Mouse (Mus musculus) liver, embryonic 13.5 days (tissue): Measurements from ENCODE around the gene Lrig3. TPM values are rescaled to one million over a fixed set of nuclear protein-coding genes. Genes with fewer than 3 reads are reported as not detected.

Experiments used
- ATAC-seq: fragments of 200-750 bp; cut with Nextera tagmentation; 2 replicates; pipeline ENCODE4 v1.8.0; 2017; ENCODE audit warnings: low read depth, mild to moderate bottlenecking, moderate number of reproducible peaks, moderate library complexity
- DNase-seq: peaks from one replicate; pipeline ENCODE4 v3.0.0; 2022
- H3K27ac ChIP-seq: fragments of 300-500 bp; sonication (generic); 2 replicates; pipeline ENCODE4 v1.5.1; 2015; ENCODE audit warnings: moderate library complexity, mild to moderate bottlenecking, inconsistent platforms
- H3K27me3 ChIP-seq: fragments of 300-500 bp; sonication (generic); 2 replicates; pipeline ENCODE4 v1.6.1; 2015; ENCODE audit warnings: mild to moderate bottlenecking, inconsistent platforms
- H3K36me3 ChIP-seq: fragments of 300-500 bp; sonication (generic); 2 replicates; pipeline ENCODE4 v1.6.1; 2015; ENCODE audit warnings: mild to moderate bottlenecking, inconsistent platforms
- H3K4me1 ChIP-seq: fragments of 300-500 bp; sonication (generic); replicated peaks from 2 replicates; pipeline ENCODE4 v1.6.1; 2015; ENCODE audit warnings: inconsistent platforms
- H3K4me2 ChIP-seq: fragments of 300-500 bp; sonication (generic); 2 replicates; pipeline ENCODE4 v1.6.1; 2015; ENCODE audit warnings: inconsistent platforms, mild to moderate bottlenecking, moderate library complexity
- H3K4me3 ChIP-seq: fragments of 300-500 bp; sonication (generic); replicated peaks from 2 replicates; pipeline ENCODE4 v1.5.1; 2015; ENCODE audit warnings: mild to moderate bottlenecking, inconsistent platforms
- H3K9ac ChIP-seq: fragments of 300-500 bp; sonication (generic); 2 replicates; pipeline ENCODE4 v1.6.1; 2015; ENCODE audit warnings: mild to moderate bottlenecking, inconsistent platforms
- H3K9me3 ChIP-seq: fragments of 300-500 bp; sonication (generic); replicated peaks from 2 replicates; pipeline ENCODE4 v1.6.1; 2016; ENCODE audit warnings: inconsistent platforms
- WGBS: fragments of 180-500 bp; shearing (Covaris S2); methylation state at CpG from one replicate; pipeline ENCODE4 v1.1.7; 2015; ENCODE audit not compliant: insufficient replicate concordance; 5-methylcytosine and 5-hydroxymethylcytosine counted together
- polyA plus RNA-seq: library from polyadenylated mRNA; unstranded; fragments of >200 nt; fragmentation: Nextera tagmentation; extraction: Ambion mirVana; gene quantifications from 2 replicates; pipeline ENCODE4 v1.2.1, GENCODE M21; 2015

Lrig3 gene
- polyA plus RNA-seq: 0.80 and 1.0 TPM in 2 replicates

DNA sequence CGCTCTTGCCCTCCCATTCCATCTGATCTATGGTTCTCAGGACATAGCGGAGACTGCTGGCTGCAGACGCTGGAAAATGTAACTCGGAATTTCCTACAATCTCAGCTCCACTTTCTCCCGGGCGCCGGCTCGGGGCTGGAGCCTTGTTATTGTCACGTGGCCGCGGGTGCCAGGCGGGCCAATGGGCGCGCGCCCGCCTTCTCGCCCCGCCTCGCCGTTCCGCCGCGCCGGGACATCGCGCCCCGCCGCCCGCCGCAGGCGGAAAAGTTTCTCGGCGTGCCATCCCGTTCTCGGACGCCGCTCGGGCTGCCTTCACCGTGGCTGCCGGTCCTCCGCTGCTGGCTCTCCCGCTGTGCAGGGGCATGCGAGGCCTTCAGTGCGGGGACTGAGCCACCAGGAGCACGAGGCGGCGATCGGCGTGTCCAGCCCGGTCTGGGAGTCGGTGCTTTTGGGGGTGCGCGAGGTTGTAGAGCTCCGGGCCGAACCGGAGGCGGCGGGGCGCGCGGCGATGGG is at the start of gene Lrig3:
Gene Lrig3 (plus strand): TSS at position 201 of the 513 bp plus-strand sequence.
- peak within 1 kb of the TSS; percentile 67 for H3K9ac ChIP-seq
- no peaks in the 10 kb centered on the region for H3K9me3 ChIP-seq
- H3K4me3 ChIP-seq: peak within 1 kb of the TSS; percentile 61
- H3K36me3 ChIP-seq: no peaks in the 10 kb centered on the region
- no peak within 1 kb of the TSS; the same call in 1 of the 2 replicates for H3K27ac ChIP-seq
- peak; percentile 71 for ATAC-seq
- DNase-seq: peak; percentile 13
- H3K27me3 ChIP-seq: peaks cover 34% of the 10 kb centered on the region
- whole genome bisulfite sequencing: under 1% methylated on average over 62 of the region's 62 CpGs
- H3K4me1 ChIP-seq: peaks cover 7% of the 10 kb centered on the region; the same call in 1 of the 2 replicates
- peak within 1 kb of the TSS; percentile 73 for H3K4me2 ChIP-seq

DNA sequence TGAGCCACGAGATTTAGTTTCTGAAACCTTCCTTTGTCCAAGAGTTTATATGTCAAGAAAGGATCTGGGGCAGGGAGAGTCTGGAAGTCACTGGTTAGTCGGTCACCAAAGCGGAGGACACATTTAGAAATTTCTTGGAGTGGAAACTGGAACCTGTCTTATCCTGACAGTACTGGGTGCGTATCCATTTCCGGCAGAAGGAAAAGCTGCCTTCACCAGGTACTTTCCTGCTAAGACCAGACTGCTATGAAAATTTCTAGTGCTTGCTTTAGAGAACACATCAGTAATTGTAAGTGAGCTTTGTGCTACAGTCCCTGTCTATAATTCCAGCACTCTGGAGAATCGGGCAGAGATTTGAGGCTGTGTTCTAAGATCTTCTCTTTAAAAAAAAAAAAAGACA is 49.2 kb upstream of the Lrig3 start:
- no peak overlapping the region for H3K4me2 ChIP-seq
- H3K9me3 ChIP-seq: no peaks in the 10 kb centered on the region
- H3K27ac ChIP-seq: no peak overlapping the region
- H3K36me3 ChIP-seq: no peaks in the 10 kb centered on the region
- H3K9ac ChIP-seq: no peak overlapping the region
- no peak for DNase-seq
- no peak for ATAC-seq
- WGBS: 39% methylated on average over 6 of the region's 6 CpGs
- H3K4me1 ChIP-seq: no peaks in the 10 kb centered on the region
- no peaks in the 10 kb centered on the region for H3K27me3 ChIP-seq
- H3K4me3 ChIP-seq: no peak overlapping the region

DNA sequence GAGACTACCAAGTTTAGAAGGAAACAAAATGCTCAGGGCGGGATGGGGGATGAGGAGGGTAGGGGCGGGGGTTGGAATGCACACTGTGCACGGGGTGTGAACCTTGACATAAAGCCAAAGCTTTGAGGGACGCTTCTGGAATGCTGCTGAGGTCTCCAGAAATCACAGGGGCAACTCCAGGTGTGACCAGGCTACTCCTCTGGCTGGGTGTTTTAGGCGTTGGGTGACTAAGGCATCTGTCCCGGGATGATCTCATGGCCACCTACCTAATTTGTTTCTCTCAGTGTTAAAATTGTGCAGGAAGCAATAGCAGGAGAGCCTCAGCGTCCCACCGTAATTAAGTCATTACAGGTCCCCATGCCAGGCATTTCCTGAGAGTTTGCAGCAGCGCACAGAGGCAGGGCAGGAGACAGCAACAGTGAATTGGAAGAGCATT is 48.5 kb upstream of the Lrig3 start:
- H3K4me2 ChIP-seq: no peak overlapping the region

DNA sequence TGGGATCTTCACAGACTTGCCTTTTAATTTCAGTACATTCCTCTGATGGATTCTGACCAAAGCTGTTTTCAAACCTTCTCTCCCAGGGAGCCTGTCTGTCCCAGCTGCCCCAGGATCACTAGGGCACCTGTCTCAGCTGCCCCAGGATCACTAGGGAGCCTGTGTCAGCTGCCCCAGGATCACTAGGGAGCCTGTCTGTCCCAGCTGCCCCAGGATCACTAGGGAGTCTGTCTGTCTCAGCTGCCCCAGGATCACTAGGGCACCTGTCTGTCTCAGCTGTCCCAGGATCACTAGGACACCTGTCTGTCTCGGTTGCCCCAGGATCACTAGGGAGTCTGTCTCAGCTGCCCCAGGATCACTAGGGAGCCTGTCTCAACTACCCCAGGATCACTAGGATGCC is 47.0 kb upstream of the Lrig3 start:
- Histone ChIP-seq H3K4me1 (no peaks in the 10 kb centered on the region), H3K4me3 (no peak overlapping the region), H3K9me3 (no peaks in the 10 kb centered on the region), H3K9ac (no peak overlapping the region), H3K4me2 (no peak overlapping the region), H3K27me3 (no peaks in the 10 kb centered on the region), H3K27ac (no peak overlapping the region), H3K36me3 (no peaks in the 10 kb centered on the region)
- WGBS: 31% methylated on average over 1 of the region's 1 CpGs
- DNase-seq (no peak), ATAC-seq (no peak)

More for the DNA sequence above, 48.5 kb upstream of the Lrig3 start:
- Histone ChIP-seq H3K9me3 (no peaks in the 10 kb centered on the region), H3K9ac (no peak overlapping the region), H3K4me3 (no peak overlapping the region), H3K27me3 (no peaks in the 10 kb centered on the region), H3K27ac (no peak overlapping the region), H3K36me3 (no peaks in the 10 kb centered on the region), H3K4me1 (no peaks in the 10 kb centered on the region)
- 8% methylated on average over 9 of the region's 9 CpGs for whole genome bisulfite sequencing
- ATAC-seq: no peak
- no peak for DNase-seq

DNA sequence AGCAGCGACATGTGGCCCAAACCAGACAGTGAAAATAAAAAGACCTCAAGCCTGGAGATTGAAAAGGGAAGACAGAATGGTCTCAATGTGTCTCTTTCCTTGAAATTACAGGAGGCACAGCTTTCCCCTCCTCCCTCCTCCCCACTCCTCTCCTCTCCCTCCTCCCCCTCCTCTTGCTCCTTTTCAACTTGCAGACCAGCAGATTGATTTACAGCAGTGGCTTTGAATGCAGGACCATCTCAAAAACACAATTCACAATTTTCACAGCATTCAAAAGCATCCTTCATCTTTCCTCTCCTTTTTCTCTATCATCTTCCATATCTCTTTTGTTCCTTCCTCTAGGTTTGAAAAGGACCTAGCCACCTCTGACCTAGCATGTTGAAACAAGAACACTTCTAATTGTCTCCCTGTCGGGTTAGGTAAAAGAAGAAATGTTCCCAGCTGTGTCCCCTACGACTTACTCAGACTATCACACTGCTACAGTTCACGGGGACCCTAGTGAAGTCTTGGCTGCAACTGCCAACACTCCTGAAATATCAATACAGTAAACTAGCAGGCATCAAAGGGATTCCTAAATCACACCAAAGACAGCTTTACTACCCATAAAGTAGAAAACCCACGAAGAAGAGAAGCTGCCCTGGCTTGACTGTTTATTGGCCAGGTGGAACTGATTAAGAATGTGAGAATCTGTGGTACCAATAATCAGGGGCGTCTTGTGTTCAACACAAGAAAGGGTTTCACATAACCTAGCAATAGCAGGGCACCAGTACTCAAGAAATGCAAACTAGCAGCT is 44.1 kb upstream of the Lrig3 start:
- H3K27me3 ChIP-seq: no peaks in the 10 kb centered on the region
- H3K36me3 ChIP-seq: no peaks in the 10 kb centered on the region
- ATAC-seq (no peak), DNase-seq (no peak)
- no peaks in the 10 kb centered on the region for H3K4me1 ChIP-seq
- H3K4me2 ChIP-seq: no peak overlapping the region
- H3K9ac ChIP-seq: no peak overlapping the region
- no peaks in the 10 kb centered on the region for H3K9me3 ChIP-seq
- WGBS: 33% methylated on average over 6 of the region's 6 CpGs
- H3K4me3 ChIP-seq: no peak overlapping the region
- H3K27ac ChIP-seq: no peak overlapping the region

DNA sequence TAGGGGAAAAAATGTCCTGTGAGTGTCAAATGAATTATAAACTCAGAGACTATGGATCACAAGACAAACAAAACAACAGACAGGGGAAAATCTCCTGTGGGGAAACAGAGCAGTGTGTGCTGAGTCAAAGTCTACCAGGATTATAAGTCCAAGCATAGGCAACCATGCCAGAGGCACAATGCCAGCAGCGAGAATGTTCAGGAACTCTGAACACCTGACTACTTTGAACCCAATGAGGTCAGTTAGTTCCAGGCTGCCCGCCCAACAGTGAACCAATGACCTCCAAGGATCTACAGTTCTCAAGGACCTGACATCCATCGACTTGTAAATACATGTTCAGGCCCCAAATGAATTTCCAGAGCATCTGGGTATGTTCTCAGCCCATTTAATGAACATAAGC is 36.0 kb upstream of the Lrig3 start:
- Histone ChIP-seq H3K4me1 (no peaks in the 10 kb centered on the region), H3K27ac (no peak overlapping the region), H3K27me3 (no peaks in the 10 kb centered on the region), H3K36me3 (no peaks in the 10 kb centered on the region), H3K9ac (no peak overlapping the region), H3K4me2 (no peak overlapping the region), H3K4me3 (no peak overlapping the region), H3K9me3 (no peaks in the 10 kb centered on the region)
- ATAC-seq (no peak), DNase-seq (no peak)
- 51% methylated on average over 3 of the region's 3 CpGs for WGBS

DNA sequence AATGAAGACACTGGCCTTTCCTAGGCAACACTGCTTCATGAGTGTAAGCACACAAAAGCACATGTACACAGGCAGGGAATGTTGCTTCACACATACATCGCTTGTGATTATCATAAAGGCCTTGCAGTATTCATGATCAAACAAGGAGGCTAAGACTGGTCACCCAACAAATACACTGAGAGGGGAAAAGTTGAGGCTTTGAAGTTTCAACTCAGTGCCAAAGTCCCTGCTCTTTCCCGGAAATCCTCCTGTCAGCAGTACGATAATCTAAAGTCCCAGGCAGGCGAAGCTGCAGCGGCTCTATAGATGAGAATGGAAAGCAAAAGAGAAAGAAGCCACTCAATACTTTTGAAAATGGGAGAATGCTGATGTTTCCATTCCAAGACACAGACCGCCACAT is 32.6 kb upstream of the Lrig3 start:
- Histone ChIP-seq H3K9ac (no peak overlapping the region), H3K4me2 (no peak overlapping the region), H3K36me3 (no peaks in the 10 kb centered on the region), H3K4me3 (no peak overlapping the region), H3K4me1 (no peaks in the 10 kb centered on the region), H3K9me3 (no peaks in the 10 kb centered on the region), H3K27ac (no peak overlapping the region), H3K27me3 (no peaks in the 10 kb centered on the region)
- ATAC-seq (no peak), DNase-seq (no peak)
- 70% methylated on average over 6 of the region's 6 CpGs for WGBS

DNA sequence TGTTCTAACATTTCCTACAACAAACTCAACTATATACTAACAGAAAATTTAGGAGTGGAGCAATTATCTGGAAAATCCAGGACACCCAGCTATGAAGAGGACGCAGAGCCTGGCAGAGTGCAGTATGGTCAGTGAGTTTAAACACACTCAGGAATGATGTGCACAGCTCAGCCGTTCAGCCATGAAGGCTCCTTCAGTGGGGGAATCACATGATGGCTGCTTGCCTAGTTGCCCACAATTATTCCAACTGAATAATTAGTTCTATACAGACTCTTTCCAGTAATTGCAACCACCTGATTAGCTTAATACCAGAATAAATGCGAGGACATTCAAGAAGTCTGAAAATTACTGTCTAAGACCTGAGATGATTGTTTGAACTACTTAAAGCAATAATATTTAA is 31.9 kb upstream of the Lrig3 start:
- ATAC-seq (no peak), DNase-seq (no peak)
- Histone ChIP-seq H3K36me3 (no peaks in the 10 kb centered on the region), H3K4me1 (no peaks in the 10 kb centered on the region), H3K9ac (no peak overlapping the region), H3K27ac (no peak overlapping the region), H3K4me2 (no peak overlapping the region), H3K4me3 (no peak overlapping the region), H3K9me3 (no peaks in the 10 kb centered on the region), H3K27me3 (no peaks in the 10 kb centered on the region)
- 70% methylated on average over 3 of the region's 3 CpGs for WGBS

DNA sequence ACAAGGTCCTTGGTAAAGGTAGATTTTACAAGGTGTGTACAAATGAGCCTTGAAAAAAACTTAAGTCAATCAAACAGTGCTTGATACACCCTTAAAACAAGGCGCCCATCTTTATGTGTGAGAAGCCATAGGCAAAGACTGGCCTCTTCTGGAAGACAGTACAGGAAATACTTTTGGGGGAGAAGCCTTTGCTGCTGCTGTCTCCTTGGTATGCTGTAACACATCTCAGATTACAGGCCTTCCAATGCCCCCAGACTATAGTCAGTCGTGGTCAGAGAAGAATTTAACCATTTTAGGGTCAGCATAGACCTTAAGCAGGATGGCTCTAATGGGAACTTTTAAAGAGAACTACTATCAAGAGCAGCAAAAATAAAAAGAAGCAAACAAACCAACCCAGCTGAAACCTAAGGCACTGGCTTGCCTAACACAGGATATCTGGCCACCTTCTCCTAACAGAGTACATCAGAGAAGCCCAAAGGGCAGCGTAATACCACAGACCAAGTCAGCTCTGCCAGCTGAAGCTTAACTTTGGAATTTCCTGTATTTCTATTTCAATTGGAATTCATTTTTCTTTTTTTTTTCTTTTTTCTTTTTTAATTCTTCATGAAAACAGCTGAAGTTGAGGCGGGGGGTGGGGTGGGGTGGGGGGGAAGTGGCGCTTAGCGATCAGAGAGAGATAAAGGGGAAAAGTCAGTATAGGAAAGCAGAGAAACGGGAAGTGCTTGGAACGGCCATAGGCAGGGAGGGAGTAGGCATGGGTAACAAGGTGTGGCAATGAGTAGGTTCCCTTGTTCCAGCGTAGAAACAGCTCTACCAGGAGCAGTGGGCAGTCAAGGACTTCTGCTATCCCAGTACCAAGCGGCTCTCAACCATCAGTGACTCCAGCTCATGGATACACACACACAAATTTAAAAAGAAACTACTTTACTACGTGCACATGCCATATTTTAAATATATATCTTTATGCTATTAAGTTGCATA is 28.2 kb upstream of the Lrig3 start:
- H3K36me3 ChIP-seq: no peaks in the 10 kb centered on the region
- no peak overlapping the region for H3K4me3 ChIP-seq
- H3K4me1 ChIP-seq: no peaks in the 10 kb centered on the region
- H3K27me3 ChIP-seq: no peaks in the 10 kb centered on the region
- H3K9me3 ChIP-seq: no peaks in the 10 kb centered on the region
- H3K9ac ChIP-seq: no peak overlapping the region
- WGBS: 35% methylated on average over 11 of the region's 11 CpGs
- H3K27ac ChIP-seq: no peak overlapping the region
- H3K4me2 ChIP-seq: no peak overlapping the region
- DNase-seq (no peak), ATAC-seq (no peak)

DNA sequence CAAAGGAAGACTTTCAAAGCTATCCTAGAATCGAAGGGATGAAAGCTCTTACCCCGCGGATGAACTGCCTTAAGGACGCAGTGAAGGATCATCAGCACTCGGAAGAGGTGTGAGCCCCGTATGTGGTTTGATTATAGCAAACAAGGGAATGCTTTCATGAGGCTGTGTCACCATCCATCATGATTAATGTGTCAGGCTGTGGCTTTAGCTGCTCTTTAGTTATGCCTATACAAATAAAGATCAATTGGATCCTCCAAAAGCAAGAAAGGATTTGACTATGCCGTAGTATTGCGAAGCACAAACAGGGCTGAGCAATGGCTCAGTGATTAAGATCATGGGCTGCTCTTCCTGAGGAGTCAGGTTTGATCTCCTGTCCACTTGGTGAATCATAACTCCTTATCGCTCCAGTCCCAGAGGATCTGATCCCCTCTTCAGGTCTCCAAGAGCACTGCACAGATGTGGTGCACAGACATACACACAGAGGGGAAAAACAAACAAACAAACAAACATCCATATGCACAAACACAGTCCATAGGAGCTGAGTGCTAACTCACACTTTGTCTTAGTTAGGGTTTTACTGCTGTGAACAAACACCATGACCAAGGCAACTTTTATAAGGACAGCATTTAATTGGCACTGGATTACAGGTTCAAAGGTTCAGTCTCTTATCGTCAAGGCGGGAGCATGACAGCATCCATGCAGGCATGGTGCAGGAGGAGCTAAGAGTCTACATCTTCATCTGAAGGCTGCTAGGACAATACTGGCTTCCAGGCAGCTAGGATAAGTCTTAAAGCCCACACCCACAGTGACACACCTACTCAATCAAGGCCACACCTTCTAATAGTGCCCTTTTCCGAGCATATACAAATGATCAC is 27.2 kb upstream of the Lrig3 start:
- WGBS: 68% methylated on average over 12 of the region's 12 CpGs
- Histone ChIP-seq H3K4me1 (no peaks in the 10 kb centered on the region), H3K9me3 (no peaks in the 10 kb centered on the region), H3K27me3 (no peaks in the 10 kb centered on the region), H3K9ac (no peak overlapping the region), H3K27ac (no peak overlapping the region), H3K4me2 (no peak overlapping the region), H3K4me3 (no peak overlapping the region), H3K36me3 (no peaks in the 10 kb centered on the region)
- ATAC-seq (no peak), DNase-seq (no peak)
